Mouse (Mus musculus): Measurements from ENCODE around the gene Olfr734. TPM values are rescaled to one million over a fixed set of nuclear protein-coding genes. Genes with fewer than 3 reads are reported as not detected.

The Olfr734 gene
- total RNA-seq (2017): not detected in 2 replicates

- no peak for ATAC-seq (ENCODE audit: extremely low read depth, insufficient number of reproducible peaks, low FRiP score, poor library complexity, severe bottlenecking)
Observed at GRCm38 (mm10) chr14:50326661-50327060, at the start of gene Olfr734. TSS of gene Olfr734 (minus strand) at chr14:50326761.

- no peak for ATAC-seq (ENCODE audit: extremely low read depth, insufficient number of reproducible peaks, low FRiP score, poor library complexity, severe bottlenecking)
Observed at GRCm38 (mm10) chr14:50363561-50363960, 37.0 kb upstream of the Olfr734 start.

- ATAC-seq (ENCODE audit: extremely low read depth, insufficient number of reproducible peaks, low FRiP score, poor library complexity, severe bottlenecking): no peak
Observed at GRCm38 (mm10) chr14:50360480-50360879, 33.9 kb upstream of the Olfr734 start.

- no peak for ATAC-seq (ENCODE audit: extremely low read depth, insufficient number of reproducible peaks, low FRiP score, poor library complexity, severe bottlenecking)
Observed at GRCm38 (mm10) chr14:50357593-50357992, 31.0 kb upstream of the Olfr734 start, which contains the start of gene Tlr11. TSS of gene Tlr11 (plus strand) at chr14:50357914.

- ATAC-seq (ENCODE audit: extremely low read depth, insufficient number of reproducible peaks, low FRiP score, poor library complexity, severe bottlenecking): no peak
Observed at GRCm38 (mm10) chr14:50356725-50357124, 30.2 kb upstream of the Olfr734 start.

- no peak for ATAC-seq (ENCODE audit: extremely low read depth, insufficient number of reproducible peaks, low FRiP score, poor library complexity, severe bottlenecking)
Observed at GRCm38 (mm10) chr14:50352438-50352837, 25.9 kb upstream of the Olfr734 start.

GRCm38 (mm10) chr14:50348796-50349195 is 22.2 kb upstream of the Olfr734 start, which contains the start of gene Olfr735:
TSS of gene Olfr735 (minus strand) at chr14:50348872.
- no peak for ATAC-seq (ENCODE audit: extremely low read depth, insufficient number of reproducible peaks, low FRiP score, poor library complexity, severe bottlenecking)

- no peak for ATAC-seq (ENCODE audit: extremely low read depth, insufficient number of reproducible peaks, low FRiP score, poor library complexity, severe bottlenecking)
Observed at GRCm38 (mm10) chr14:50301422-50301821, 25.1 kb downstream of the Olfr734 start, which contains the start of gene Olfr733. TSS of gene Olfr733 (minus strand) at chr14:50301522.

GRCm38 (mm10) chr14:50284106-50284505 is 42.5 kb downstream of the Olfr734 start, which contains the start of gene Olfr732:
TSS of gene Olfr732 (minus strand) at chr14:50284206.
- no peak for ATAC-seq (ENCODE audit: extremely low read depth, insufficient number of reproducible peaks, low FRiP score, poor library complexity, severe bottlenecking)

Other genes with a start within 250 kb of the Olfr734 start
- not detected in 2 replicates for gene Olfr726, start 235.8 kb downstream of the Olfr734 start, total RNA-seq (2017)
- gene Olfr727, start 203.6 kb downstream of the Olfr734 start, total RNA-seq (2017): not detected in 2 replicates
- not detected in 2 replicates for gene Olfr728, start 184.1 kb downstream of the Olfr734 start, total RNA-seq (2017)
- gene Olfr729, start 173.9 kb downstream of the Olfr734 start, total RNA-seq (2017): not detected in 2 replicates
- gene Olfr730, start 138.6 kb downstream of the Olfr734 start, total RNA-seq (2017): not detected in 2 replicates
- not detected in 2 replicates for gene Olfr731, start 84.9 kb downstream of the Olfr734 start, total RNA-seq (2017)
- not detected in 2 replicates for gene Olfr732, start 42.6 kb downstream of the Olfr734 start, total RNA-seq (2017)
- gene Olfr733, start 25.2 kb downstream of the Olfr734 start, total RNA-seq (2017): not detected in 2 replicates
- gene Olfr735, start 22.1 kb upstream of the Olfr734 start, total RNA-seq (2017): not detected in 2 replicates
- 0.12 TPM in 1 of 2 replicates, not detected in the other for gene Tlr11, start 31.2 kb upstream of the Olfr734 start, total RNA-seq (2017)
- not detected in 2 replicates for gene Olfr736, start 54.4 kb upstream of the Olfr734 start, total RNA-seq (2017)
- not detected in 2 replicates for gene Olfr738, start 80.8 kb upstream of the Olfr734 start, total RNA-seq (2017)
- not detected in 2 replicates for gene Olfr739, start 91.9 kb upstream of the Olfr734 start, total RNA-seq (2017)
- gene Olfr740, start 118.8 kb upstream of the Olfr734 start, total RNA-seq (2017): 0.23 TPM in 1 of 2 replicates, not detected in the other
- gene Olfr741, start 146.0 kb upstream of the Olfr734 start, total RNA-seq (2017): 0.81 TPM in 1 of 2 replicates, not detected in the other
- gene Olfr742, start 176.8 kb upstream of the Olfr734 start, total RNA-seq (2017): not detected in 2 replicates
- gene Olfr743, start 195.1 kb upstream of the Olfr734 start, total RNA-seq (2017): not detected in 2 replicates

Data from neutrophil, adult 5-6 weeks (primary cell).